Mouse (Mus musculus): Measurements from ENCODE around the gene Bst1. TPM values are rescaled to one million over a fixed set of nuclear protein-coding genes. Genes with fewer than 3 reads are reported as not detected.

Bst1 gene
- total and polyA plus RNA-seq, 3 experiments, result 1.1 TPM; not detected in 2

GRCm38 (mm10) chr5:43845083-43845482 is 26.4 kb downstream of the Bst1 start:
- Histone ChIP-seq H3K4me3 (ENCODE audit: low read depth, low read length) (no peak overlapping the region), H3K9me3 (replicated peaks) (peaks cover 4% of the 10 kb centered on the region; the same call in 1 of the 2 replicates), H3K36me3 (replicated peaks) (no peaks in the 10 kb centered on the region), H3K27me3 (ENCODE audit: insufficient read depth, low read length) (no peaks in the 10 kb centered on the region; the same call in 1 of the 2 replicates), H3K4me1 (ENCODE audit: insufficient read depth, low read depth, low read length) (peaks cover 11% of the 10 kb centered on the region)
- DNase-seq (ENCODE audit: low spot score) (no peak), ATAC-seq (ENCODE audit: extremely low read depth, insufficient number of reproducible peaks, low FRiP score, poor library complexity, severe bottlenecking) (no peak)
- no peak for TF ChIP-seq GATA2 (IDR thresholded peaks at IDR 0.05; ENCODE audit: borderline replicate concordance, low read depth, low read length)

- Histone ChIP-seq H3K4me3 (ENCODE audit: low read depth, low read length) (no peak overlapping the region), H3K36me3 (replicated peaks) (no peaks in the 10 kb centered on the region), H3K27me3 (ENCODE audit: insufficient read depth, low read length) (no peaks in the 10 kb centered on the region; the same call in 1 of the 2 replicates), H3K9me3 (replicated peaks) (peaks cover 4% of the 10 kb centered on the region; the same call in 1 of the 2 replicates), H3K4me1 (ENCODE audit: insufficient read depth, low read depth, low read length) (peaks cover 11% of the 10 kb centered on the region)
- TF ChIP-seq GATA1 (IDR thresholded peaks at IDR 0.05; ENCODE audit: borderline replicate concordance, low read length), result no peak
- TF ChIP-seq POLR2AphosphoS5 (IDR thresholded peaks at IDR 0.05; ENCODE audit: insufficient replicate concordance, low read depth, low read length), result no peak
- TF ChIP-seq TAL1 (conservative IDR thresholded peaks at IDR 0.05; ENCODE audit: low read depth, low read length), result no peak
- TF ChIP-seq GATA2 (IDR thresholded peaks at IDR 0.05; ENCODE audit: borderline replicate concordance, low read depth, low read length), result no peak
- TF ChIP-seq CTCF (IDR thresholded peaks at IDR 0.05; ENCODE audit: low read depth, low read length), result no peak
- ATAC-seq (ENCODE audit: extremely low read depth, insufficient number of reproducible peaks, low FRiP score, poor library complexity, severe bottlenecking), result no peak
- no peak for DNase-seq (ENCODE audit: low spot score)
Observed at GRCm38 (mm10) chr5:43845646-43846045, 27.0 kb downstream of the Bst1 start.

GRCm38 (mm10) chr5:43846227-43846626 is 27.5 kb downstream of the Bst1 start:
- H3K27me3 ChIP-seq (ENCODE audit: insufficient read depth, low read length), result no peaks in the 10 kb centered on the region; the same call in 1 of the 2 replicates
- peaks cover 4% of the 10 kb centered on the region; the same call in 1 of the 2 replicates for H3K9me3 ChIP-seq (replicated peaks)
- TF ChIP-seq CTCF (IDR thresholded peaks at IDR 0.05; ENCODE audit: low read depth, low read length) (no peak), GATA1 (IDR thresholded peaks at IDR 0.05; ENCODE audit: borderline replicate concordance, low read length) (no peak), GATA2 (IDR thresholded peaks at IDR 0.05; ENCODE audit: borderline replicate concordance, low read depth, low read length) (no peak), TAL1 (conservative IDR thresholded peaks at IDR 0.05; ENCODE audit: low read depth, low read length) (no peak), POLR2AphosphoS5 (IDR thresholded peaks at IDR 0.05; ENCODE audit: insufficient replicate concordance, low read depth, low read length) (no peak)
- no peaks in the 10 kb centered on the region for H3K36me3 ChIP-seq (replicated peaks)
- no peak overlapping the region for H3K4me3 ChIP-seq (ENCODE audit: low read depth, low read length)
- peaks cover 11% of the 10 kb centered on the region for H3K4me1 ChIP-seq (ENCODE audit: insufficient read depth, low read depth, low read length)
- ATAC-seq (ENCODE audit: extremely low read depth, insufficient number of reproducible peaks, low FRiP score, poor library complexity, severe bottlenecking) (no peak), DNase-seq (ENCODE audit: low spot score) (no peak)

- Histone ChIP-seq H3K36me3 (replicated peaks) (no peaks in the 10 kb centered on the region), H3K4me1 (ENCODE audit: insufficient read depth, low read depth, low read length) (peaks cover 2% of the 10 kb centered on the region; the same call in 1 of the 2 replicates), H3K9me3 (replicated peaks) (peaks cover 4% of the 10 kb centered on the region; the same call in 1 of the 2 replicates), H3K27me3 (ENCODE audit: insufficient read depth, low read length) (no peaks in the 10 kb centered on the region; the same call in 1 of the 2 replicates), H3K4me3 (ENCODE audit: low read depth, low read length) (no peak overlapping the region)
- DNase-seq (ENCODE audit: low spot score), result no peak
- TF ChIP-seq CTCF (IDR thresholded peaks at IDR 0.05; ENCODE audit: low read depth, low read length) (no peak), TAL1 (conservative IDR thresholded peaks at IDR 0.05; ENCODE audit: low read depth, low read length) (no peak), GATA2 (IDR thresholded peaks at IDR 0.05; ENCODE audit: borderline replicate concordance, low read depth, low read length) (no peak), POLR2AphosphoS5 (IDR thresholded peaks at IDR 0.05; ENCODE audit: insufficient replicate concordance, low read depth, low read length) (no peak), GATA1 (IDR thresholded peaks at IDR 0.05; ENCODE audit: borderline replicate concordance, low read length) (no peak)
- no peak for ATAC-seq (ENCODE audit: extremely low read depth, insufficient number of reproducible peaks, low FRiP score, poor library complexity, severe bottlenecking)
Observed at GRCm38 (mm10) chr5:43847555-43847954, 28.9 kb downstream of the Bst1 start.

GRCm38 (mm10) chr5:43848275-43848674 is 29.6 kb downstream of the Bst1 start:
- Histone ChIP-seq H3K36me3 (replicated peaks) (no peaks in the 10 kb centered on the region), H3K9me3 (replicated peaks) (peaks cover 4% of the 10 kb centered on the region; the same call in 1 of the 2 replicates), H3K4me3 (ENCODE audit: low read depth, low read length) (no peak overlapping the region), H3K4me1 (ENCODE audit: insufficient read depth, low read depth, low read length) (no peaks in the 10 kb centered on the region), H3K27me3 (ENCODE audit: insufficient read depth, low read length) (no peaks in the 10 kb centered on the region; the same call in 1 of the 2 replicates)
- TF ChIP-seq GATA1 (IDR thresholded peaks at IDR 0.05; ENCODE audit: borderline replicate concordance, low read length) (no peak), TAL1 (conservative IDR thresholded peaks at IDR 0.05; ENCODE audit: low read depth, low read length) (no peak), POLR2AphosphoS5 (IDR thresholded peaks at IDR 0.05; ENCODE audit: insufficient replicate concordance, low read depth, low read length) (no peak), GATA2 (IDR thresholded peaks at IDR 0.05; ENCODE audit: borderline replicate concordance, low read depth, low read length) (no peak), CTCF (IDR thresholded peaks at IDR 0.05; ENCODE audit: low read depth, low read length) (no peak)
- no peak for ATAC-seq (ENCODE audit: extremely low read depth, insufficient number of reproducible peaks, low FRiP score, poor library complexity, severe bottlenecking)
- DNase-seq (ENCODE audit: low spot score), result no peak

GRCm38 (mm10) chr5:43853096-43853867 is 34.6 kb downstream of the Bst1 start:
- H3K27me3 ChIP-seq (ENCODE audit: insufficient read depth, low read length), result no peaks in the 10 kb centered on the region
- H3K4me3 ChIP-seq (ENCODE audit: low read depth, low read length), result no peak overlapping the region
- no peaks in the 10 kb centered on the region for H3K4me1 ChIP-seq (ENCODE audit: insufficient read depth, low read depth, low read length)
- peaks cover 4% of the 10 kb centered on the region for H3K9me3 ChIP-seq (replicated peaks)
- ATAC-seq (ENCODE audit: extremely low read depth, insufficient number of reproducible peaks, low FRiP score, poor library complexity, severe bottlenecking) (no peak), DNase-seq (ENCODE audit: low spot score) (no peak)
- H3K36me3 ChIP-seq (replicated peaks), result no peaks in the 10 kb centered on the region
- TF ChIP-seq GATA1 (IDR thresholded peaks at IDR 0.05; ENCODE audit: borderline replicate concordance, low read length), result no peak
- TF ChIP-seq TAL1 (conservative IDR thresholded peaks at IDR 0.05; ENCODE audit: low read depth, low read length), result no peak
- no peak for TF ChIP-seq GATA2 (IDR thresholded peaks at IDR 0.05; ENCODE audit: borderline replicate concordance, low read depth, low read length)
- no peak for TF ChIP-seq POLR2AphosphoS5 (IDR thresholded peaks at IDR 0.05; ENCODE audit: insufficient replicate concordance, low read depth, low read length)
- no peak for TF ChIP-seq CTCF (IDR thresholded peaks at IDR 0.05; ENCODE audit: low read depth, low read length)

Measured in G1E (cell line).